Mouse (Mus musculus) thymus, postnatal 25 days (tissue): ENCODE measurements around the gene Cd7.
"Not testable (repeated sequence)": the region's sequence is repeated elsewhere in the genome, so short reads cannot be mapped to it uniquely, and the experiment has no call there.

Source experiments
- DNase-seq: peaks from one replicate; pipeline ENCODE4 v3.0.0; 2022

Gene Cd7

GRCm38 (mm10) chr11:121039302-121039701, at the start of gene Cd7:
TSS of gene Cd7 (minus strand) at chr11:121039418.
- DNase-seq: peak; percentile 44

GRCm38 (mm10) chr11:121088997-121089396, 49.8 kb upstream of the Cd7 start:
- DNase-seq: no peak

GRCm38 (mm10) chr11:121086296-121086695, 47.1 kb upstream of the Cd7 start:
- DNase-seq: no peak

GRCm38 (mm10) chr11:121085181-121085580, 46.0 kb upstream of the Cd7 start:
- DNase-seq: no peak

- DNase-seq: peak; percentile 44
Observed at GRCm38 (mm10) chr11:121082857-121083500, 43.8 kb upstream of the Cd7 start.

GRCm38 (mm10) chr11:121082250-121082649, 43.0 kb upstream of the Cd7 start:
- no peak for DNase-seq

- no peak for DNase-seq
Observed at GRCm38 (mm10) chr11:121081120-121081519, 41.9 kb upstream of the Cd7 start, which contains the start of gene Sectm1a. TSS of gene Sectm1a (minus strand) at chr11:121081220.

GRCm38 (mm10) chr11:121080330-121080729, 41.1 kb upstream of the Cd7 start:
- DNase-seq: no peak

- DNase-seq: no peak
Observed at GRCm38 (mm10) chr11:121075655-121076054, 36.4 kb upstream of the Cd7 start.

GRCm38 (mm10) chr11:121069662-121070061, 30.4 kb upstream of the Cd7 start:
- not testable (repeated sequence) for DNase-seq

GRCm38 (mm10) chr11:121067895-121068294, 28.7 kb upstream of the Cd7 start:
- DNase-seq: no peak

GRCm38 (mm10) chr11:121064197-121064596, 25.0 kb upstream of the Cd7 start:
- DNase-seq: no peak

- DNase-seq: no peak
Observed at GRCm38 (mm10) chr11:121063379-121063778, 24.2 kb upstream of the Cd7 start, which contains the start of gene Sectm1b. TSS of gene Sectm1b (minus strand) at chr11:121063569.

GRCm38 (mm10) chr11:121061615-121062014, 22.4 kb upstream of the Cd7 start:
- no peak for DNase-seq

GRCm38 (mm10) chr11:121060401-121061067, 21.3 kb upstream of the Cd7 start:
- DNase-seq: not testable (repeated sequence)

- no peak for DNase-seq
Observed at GRCm38 (mm10) chr11:121059471-121059870, 20.3 kb upstream of the Cd7 start.

GRCm38 (mm10) chr11:121058956-121059355, 19.7 kb upstream of the Cd7 start:
- DNase-seq: no peak

- no peak for DNase-seq
Observed at GRCm38 (mm10) chr11:121058122-121058521, 18.9 kb upstream of the Cd7 start.

GRCm38 (mm10) chr11:121056536-121057236, 17.5 kb upstream of the Cd7 start:
- no peak for DNase-seq

GRCm38 (mm10) chr11:121053536-121053935, 14.3 kb upstream of the Cd7 start:
- DNase-seq: peak; percentile 76

GRCm38 (mm10) chr11:121052387-121052786, 13.2 kb upstream of the Cd7 start:
- no peak for DNase-seq

GRCm38 (mm10) chr11:121051793-121052192, 12.6 kb upstream of the Cd7 start:
- no peak for DNase-seq

GRCm38 (mm10) chr11:121049840-121050239, 10.6 kb upstream of the Cd7 start:
- DNase-seq: no peak
